ENCODE assay signal across 21 mouse cellular contexts in the genomic region with DNA sequence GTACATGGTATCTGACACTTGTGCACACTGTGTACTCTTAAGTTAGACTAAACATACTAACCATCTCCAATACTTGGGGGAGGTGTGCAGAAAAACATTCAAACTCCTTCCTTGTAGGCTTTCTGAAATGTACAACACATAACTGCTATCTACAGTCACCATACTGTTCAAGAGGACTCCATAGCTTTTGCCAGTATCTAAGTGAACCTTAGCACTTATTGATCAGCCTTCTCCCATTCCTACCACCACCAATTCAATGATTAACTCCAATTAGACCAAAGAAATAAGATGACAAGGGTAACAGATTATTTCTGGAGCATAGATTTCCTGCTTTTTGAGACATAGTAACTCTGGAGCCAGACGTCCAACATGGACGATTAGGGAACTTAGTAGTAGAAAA.
"Had no signal": no experiment of that assay in that cellular context is flagged by ENCODE, and none has a peak within 500 bp of the region (broad histone marks: within the 10 kb centered on the region; RNA-seq: fewer than 3 reads in every experiment).

No protein-coding gene starts in this region.

- H3K4me1 ChIP-seq: limb, embryonic 12.5 days; limb, embryonic 15.5 days; midbrain, embryonic 12.5 days; midbrain, embryonic 15.5 days; neural tube, embryonic 12.5 days had no signal

- H3K4me3 ChIP-seq: layer of hippocampus, adult 2 months; left cerebral cortex, adult 2 months; limb, embryonic 12.5 days; limb, embryonic 15.5 days; midbrain, embryonic 12.5 days; midbrain, embryonic 15.5 days; neural tube, embryonic 12.5 days had no signal

- H3K4me2 ChIP-seq: limb, embryonic 12.5 days; limb, embryonic 15.5 days; lung, embryonic 14.5 days; midbrain, embryonic 12.5 days; midbrain, embryonic 15.5 days; neural tube, embryonic 12.5 days had no signal

- H3K27me3 ChIP-seq: limb, embryonic 12.5 days; limb, embryonic 15.5 days; midbrain, embryonic 12.5 days; midbrain, embryonic 15.5 days; neural tube, embryonic 12.5 days had no signal

- H3K9me3 ChIP-seq: limb, embryonic 12.5 days; limb, embryonic 15.5 days; midbrain, embryonic 12.5 days; midbrain, embryonic 15.5 days; neural tube, embryonic 12.5 days had no signal

- H3K9ac ChIP-seq: limb, embryonic 12.5 days; limb, embryonic 15.5 days; lung, embryonic 14.5 days; midbrain, embryonic 12.5 days; midbrain, embryonic 15.5 days; neural tube, embryonic 12.5 days had no signal

- DNase-seq: kidney, adult 2 months; kidney, postnatal 25 days; layer of hippocampus, adult 9-11 months; layer of hippocampus, postnatal 36 days; left cerebral cortex, postnatal 4 days; lung, embryonic 14.5 days; retina, postnatal 1 day; right cerebral cortex, postnatal 25 days; thymus, adult 2 months; thymus, postnatal 25 days had no signal

- ATAC-seq: lung, postnatal 0 days; midbrain, embryonic 15.5 days had no signal

- H3K27ac ChIP-seq: kidney, postnatal 0 days; layer of hippocampus, adult 2 months; left cerebral cortex, adult 2 months; limb, embryonic 12.5 days; limb, embryonic 15.5 days; macrophage; midbrain, embryonic 12.5 days; midbrain, embryonic 15.5 days; neural tube, embryonic 12.5 days; stomach, postnatal 0 days had no signal
